Mouse (Mus musculus): ENCODE measurements around the gene Rtp1. TPM values are rescaled to one million over a fixed set of nuclear protein-coding genes. Genes with fewer than 3 reads are reported as not detected.

The Rtp1 gene
- total RNA-seq, 2 experiments from 2014 or later: 0.14 to 0.70 TPM

GRCm38 (mm10) chr16:23458906-23459588, 30.1 kb downstream of the Rtp1 start:
- DNase-seq (ENCODE audit: extremely low spot score in 1 of 2, low spot score in 2 of 2): no peak
- intact Hi-C loops (cut with DNase I): no loop called here
- Histone ChIP-seq H3K4me3 (no peak overlapping the region), H3K27ac (no peak overlapping the region)
- TF ChIP-seq CTCF (IDR thresholded peaks at IDR 0.05): no peak

GRCm38 (mm10) chr16:23463671-23464347, 34.9 kb downstream of the Rtp1 start:
- intact Hi-C loops (cut with DNase I): no loop called here
- no peak for DNase-seq (ENCODE audit: extremely low spot score in 1 of 2, low spot score in 2 of 2)
- no peak for TF ChIP-seq CTCF (IDR thresholded peaks at IDR 0.05)
- H3K4me3 ChIP-seq: no peak overlapping the region
- no peak overlapping the region for H3K27ac ChIP-seq

GRCm38 (mm10) chr16:23471551-23471950, 42.6 kb downstream of the Rtp1 start:
- H3K27ac ChIP-seq: no peak overlapping the region
- H3K4me3 ChIP-seq: no peak overlapping the region
- no peak for DNase-seq (ENCODE audit: extremely low spot score in 1 of 2, low spot score in 2 of 2)
- no peak for TF ChIP-seq CTCF (IDR thresholded peaks at IDR 0.05)
- intact Hi-C loops (cut with DNase I): no loop called here

DNA sequence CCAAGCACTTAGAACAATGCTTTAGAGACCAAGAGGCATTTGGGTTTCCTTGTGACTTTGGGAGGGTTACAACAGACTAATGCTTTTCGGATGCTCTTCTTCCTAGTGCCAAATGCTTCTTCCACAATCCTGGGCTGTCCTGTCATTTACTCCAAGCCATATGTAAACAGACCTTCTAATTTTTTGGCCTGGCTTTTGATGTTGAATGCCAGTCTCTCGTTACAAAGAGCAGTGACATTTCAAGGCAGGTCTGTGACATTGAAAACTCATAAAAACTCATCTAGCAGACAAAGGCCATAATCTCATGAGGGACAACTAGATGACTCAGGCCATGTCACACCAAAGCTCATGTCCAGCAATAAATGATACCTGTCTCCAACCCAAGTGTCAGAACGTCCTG, 43.1 kb downstream of the Rtp1 start:
- no peak overlapping the region for H3K4me3 ChIP-seq
- no peak for TF ChIP-seq CTCF (IDR thresholded peaks at IDR 0.05)
- intact Hi-C loops (cut with DNase I): no loop called here
- H3K27ac ChIP-seq: no peak overlapping the region
- no peak for DNase-seq (ENCODE audit: extremely low spot score in 1 of 2, low spot score in 2 of 2)

GRCm38 (mm10) chr16:23475651-23476050, 46.7 kb downstream of the Rtp1 start:
- H3K27ac ChIP-seq: no peak overlapping the region
- no peak overlapping the region for H3K4me3 ChIP-seq
- intact Hi-C loops (cut with DNase I): no loop called here
- no peak for TF ChIP-seq CTCF (IDR thresholded peaks at IDR 0.05)
- DNase-seq (ENCODE audit: extremely low spot score in 1 of 2, low spot score in 2 of 2): no peak

DNA sequence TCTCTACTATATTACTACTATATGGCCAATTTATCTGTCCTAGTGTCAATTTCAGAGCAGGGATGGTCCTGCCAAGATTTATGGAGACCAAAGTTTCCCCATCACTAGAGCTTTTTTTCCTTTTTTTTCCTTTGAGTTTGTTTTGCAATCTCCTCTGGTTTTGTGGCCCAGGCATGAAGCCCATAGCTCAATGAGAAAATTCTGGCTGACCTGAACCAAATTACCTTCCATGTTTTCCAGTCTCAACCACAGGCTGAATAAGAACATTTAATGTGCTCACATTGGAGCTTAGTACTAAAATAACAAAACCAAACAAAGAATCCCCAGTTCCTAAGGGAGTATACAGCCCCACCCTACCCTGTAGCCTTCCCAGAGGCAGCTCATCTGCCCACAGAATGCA, 47.7 kb downstream of the Rtp1 start:
- Histone ChIP-seq H3K4me3 (no peak overlapping the region), H3K27ac (no peak overlapping the region)
- no peak for TF ChIP-seq CTCF (IDR thresholded peaks at IDR 0.05)
- intact Hi-C loops (cut with DNase I): no loop called here
- no peak for DNase-seq (ENCODE audit: extremely low spot score in 1 of 2, low spot score in 2 of 2)

DNA sequence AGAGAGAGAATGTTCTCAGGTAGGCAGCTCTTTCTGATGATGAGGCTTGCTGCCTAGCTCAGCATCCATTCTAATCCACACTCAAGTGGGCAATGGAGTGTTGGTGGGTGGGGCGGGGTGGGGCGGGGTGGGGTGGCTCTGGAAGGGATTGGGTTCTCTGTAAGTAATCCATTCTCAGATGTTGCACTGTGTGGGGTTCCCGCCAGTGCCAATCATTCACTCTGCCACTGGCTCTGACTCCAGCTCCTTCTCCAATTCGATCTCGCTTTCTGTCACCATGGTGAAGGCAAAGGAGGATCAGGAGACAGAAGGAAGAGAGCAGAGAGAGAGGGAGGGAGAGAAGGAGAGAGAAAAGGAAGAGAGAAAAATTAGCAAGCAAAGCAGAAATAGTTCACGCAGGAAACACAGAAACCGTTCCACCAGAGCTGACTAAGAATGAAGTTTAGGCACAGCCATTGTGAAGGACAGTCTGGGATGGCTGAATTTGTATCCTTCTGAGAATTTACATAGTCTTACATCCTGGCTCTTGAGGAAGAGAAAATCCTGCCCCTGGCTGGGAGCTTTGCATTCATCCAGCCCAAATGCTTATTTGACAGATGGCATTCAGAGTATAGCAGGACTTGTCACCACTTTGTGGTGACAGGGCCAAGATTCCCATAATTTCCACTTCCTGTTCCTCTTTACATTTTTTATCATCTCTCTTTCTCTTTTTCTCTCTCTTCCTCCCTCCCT, 51.1 kb downstream of the Rtp1 start:
- Histone ChIP-seq H3K27ac (no peak overlapping the region), H3K4me3 (no peak overlapping the region)
- TF ChIP-seq CTCF (IDR thresholded peaks at IDR 0.05): no peak
- intact Hi-C loops (cut with DNase I): no loop called here
- no peak for DNase-seq (ENCODE audit: extremely low spot score in 1 of 2, low spot score in 2 of 2)

GRCm38 (mm10) chr16:23482218-23482617, 53.3 kb downstream of the Rtp1 start:
- no peak overlapping the region for H3K4me3 ChIP-seq
- TF ChIP-seq CTCF (IDR thresholded peaks at IDR 0.05): no peak
- no peak overlapping the region for H3K27ac ChIP-seq
- DNase-seq (ENCODE audit: extremely low spot score in 1 of 2, low spot score in 2 of 2): no peak
- intact Hi-C loops (cut with DNase I): no loop called here

DNA sequence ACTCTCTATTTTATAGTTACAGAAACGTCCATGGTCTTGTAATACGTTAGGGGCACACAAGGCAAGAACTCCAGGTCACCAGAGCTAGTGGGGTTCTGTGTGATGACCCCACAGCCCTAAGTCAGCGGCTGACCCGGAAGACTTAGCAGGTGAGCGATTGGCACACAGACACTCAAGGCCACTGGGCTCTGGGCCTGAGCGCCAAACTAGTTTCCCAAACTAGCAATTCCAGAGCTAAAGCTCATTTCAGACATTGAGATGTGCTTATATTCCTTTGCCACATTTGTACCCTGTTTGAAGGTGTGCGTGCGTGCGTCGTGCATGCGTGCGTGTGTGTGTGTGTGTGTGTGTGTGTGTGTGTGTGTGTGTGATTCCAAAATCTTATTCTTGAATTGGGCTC, 53.9 kb downstream of the Rtp1 start:
- intact Hi-C loops (cut with DNase I): no loop called here
- no peak for DNase-seq (ENCODE audit: extremely low spot score in 1 of 2, low spot score in 2 of 2)
- no peak overlapping the region for H3K4me3 ChIP-seq
- TF ChIP-seq CTCF (IDR thresholded peaks at IDR 0.05): no peak
- no peak overlapping the region for H3K27ac ChIP-seq

- no peak for DNase-seq (ENCODE audit: extremely low spot score in 1 of 2, low spot score in 2 of 2)
- no peak for TF ChIP-seq CTCF (IDR thresholded peaks at IDR 0.05)
- H3K4me3 ChIP-seq: no peak overlapping the region
- intact Hi-C loops (cut with DNase I): no loop called here
- H3K27ac ChIP-seq: no peak overlapping the region
Measured at GRCm38 (mm10) chr16:23483292-23483691, 54.4 kb downstream of the Rtp1 start.

Other genes with a start within 250 kb of the Rtp1 start
- gene St6gal1, start 204.4 kb upstream of the Rtp1 start, total RNA-seq (2021): 10 to 100 TPM; 16.5 to 18.7 TPM
- 1 to 10 TPM; 1.7 to 2.4 TPM for gene Rtp4, start 91.2 kb downstream of the Rtp1 start, total RNA-seq (2021)
- gene Masp1, start 91.7 kb downstream of the Rtp1 start, total RNA-seq (2021): 10 to 100 TPM; 12.6 to 14.6 TPM

Data from left cerebral cortex, adult 2 months (tissue).